Mouse (Mus musculus): ENCODE data around the gene Nkain4.

Gene Nkain4

GRCm38 (mm10) chr2:180952731-180953171 lies 1.7 kb downstream of the Nkain4 start:
- DNase-seq (ENCODE audit: low spot score in 2 of 2), result peak; percentile 10 to 24

- DNase-seq (ENCODE audit: low spot score in 2 of 2), result no peak
Observed at GRCm38 (mm10) chr2:180949947-180950346, 4.6 kb downstream of the Nkain4 start.

- no peak for DNase-seq (ENCODE audit: low spot score in 2 of 2)
Observed at GRCm38 (mm10) chr2:180941869-180942268, 12.6 kb downstream of the Nkain4 start.

- no peak for DNase-seq (ENCODE audit: low spot score in 2 of 2)
Observed at GRCm38 (mm10) chr2:180940187-180940586, 14.3 kb downstream of the Nkain4 start.

- DNase-seq (ENCODE audit: low spot score in 2 of 2), result no peak
Observed at GRCm38 (mm10) chr2:180932418-180932817, 22.1 kb downstream of the Nkain4 start.

GRCm38 (mm10) chr2:180928723-180929122 lies 25.8 kb downstream of the Nkain4 start, which contains the start of gene Birc7:
Birc7 (plus strand) TSS chr2:180929023.
- no peak for DNase-seq (ENCODE audit: low spot score in 2 of 2)

GRCm38 (mm10) chr2:180925176-180925575 lies 29.3 kb downstream of the Nkain4 start:
- DNase-seq (ENCODE audit: low spot score in 2 of 2), result peak; percentile 63 to 75

- no peak for DNase-seq (ENCODE audit: low spot score in 2 of 2)
Observed at GRCm38 (mm10) chr2:180922739-180923138, 31.8 kb downstream of the Nkain4 start.

- DNase-seq (ENCODE audit: low spot score in 2 of 2), result peak; percentile 95 to 97
Observed at GRCm38 (mm10) chr2:180920810-180921400, 33.6 kb downstream of the Nkain4 start, which contains the start of gene Ythdf1. Ythdf1 (minus strand) TSS chr2:180920949.

- no peak for DNase-seq (ENCODE audit: low spot score in 2 of 2)
Observed at GRCm38 (mm10) chr2:180919913-180920809, 34.3 kb downstream of the Nkain4 start.

- no peak for DNase-seq (ENCODE audit: low spot score in 2 of 2)
Observed at GRCm38 (mm10) chr2:180915886-180916433, 38.5 kb downstream of the Nkain4 start.

- no peak for DNase-seq (ENCODE audit: low spot score in 2 of 2)
Observed at GRCm38 (mm10) chr2:180910928-180911327, 43.6 kb downstream of the Nkain4 start.

- DNase-seq (ENCODE audit: low spot score in 2 of 2), result no peak
Observed at GRCm38 (mm10) chr2:180905556-180906221, 48.8 kb downstream of the Nkain4 start.

GRCm38 (mm10) chr2:180904435-180905208 lies 49.9 kb downstream of the Nkain4 start:
- peak; percentile 30 to 59 for DNase-seq (ENCODE audit: low spot score in 2 of 2)

GRCm38 (mm10) chr2:180902086-180902485 lies 52.4 kb downstream of the Nkain4 start:
- DNase-seq (ENCODE audit: low spot score in 2 of 2), result peak in 1 of 2 experiments; percentile 34

- DNase-seq (ENCODE audit: low spot score in 2 of 2), result peak in 1 of 2 experiments; percentile 44
Observed at GRCm38 (mm10) chr2:180897857-180898256, 56.6 kb downstream of the Nkain4 start.

GRCm38 (mm10) chr2:180896819-180897625 lies 57.5 kb downstream of the Nkain4 start:
- DNase-seq (ENCODE audit: low spot score in 2 of 2), result peak; percentile 57 to 63

- peak; percentile 28 to 42 for DNase-seq (ENCODE audit: low spot score in 2 of 2)
Observed at GRCm38 (mm10) chr2:180895837-180896525, 58.5 kb downstream of the Nkain4 start.

- peak; percentile 24 to 37 for DNase-seq (ENCODE audit: low spot score in 2 of 2)
Observed at GRCm38 (mm10) chr2:180895321-180895720, 59.2 kb downstream of the Nkain4 start.

- peak; percentile 93 to 95 for DNase-seq (ENCODE audit: low spot score in 2 of 2)
Observed at GRCm38 (mm10) chr2:180894734-180895133, 59.8 kb downstream of the Nkain4 start.

Data from frontal cortex, postnatal 36 days (tissue).